Mouse (Mus musculus) E14TG2a.4 (cell line): ENCODE measurements around the gene Ptch2.

Experiments used
- CTCF ChIP-seq: conservative IDR thresholded peaks from 2 replicates; pipeline ENCODE4 v1.5.1; 2014; ENCODE audit warnings: low read length
- POU5F1 ChIP-seq: IDR thresholded peaks from 2 replicates; pipeline ENCODE4 v1.6.1; 2014; ENCODE audit warnings: low read length, borderline replicate concordance

DNA sequence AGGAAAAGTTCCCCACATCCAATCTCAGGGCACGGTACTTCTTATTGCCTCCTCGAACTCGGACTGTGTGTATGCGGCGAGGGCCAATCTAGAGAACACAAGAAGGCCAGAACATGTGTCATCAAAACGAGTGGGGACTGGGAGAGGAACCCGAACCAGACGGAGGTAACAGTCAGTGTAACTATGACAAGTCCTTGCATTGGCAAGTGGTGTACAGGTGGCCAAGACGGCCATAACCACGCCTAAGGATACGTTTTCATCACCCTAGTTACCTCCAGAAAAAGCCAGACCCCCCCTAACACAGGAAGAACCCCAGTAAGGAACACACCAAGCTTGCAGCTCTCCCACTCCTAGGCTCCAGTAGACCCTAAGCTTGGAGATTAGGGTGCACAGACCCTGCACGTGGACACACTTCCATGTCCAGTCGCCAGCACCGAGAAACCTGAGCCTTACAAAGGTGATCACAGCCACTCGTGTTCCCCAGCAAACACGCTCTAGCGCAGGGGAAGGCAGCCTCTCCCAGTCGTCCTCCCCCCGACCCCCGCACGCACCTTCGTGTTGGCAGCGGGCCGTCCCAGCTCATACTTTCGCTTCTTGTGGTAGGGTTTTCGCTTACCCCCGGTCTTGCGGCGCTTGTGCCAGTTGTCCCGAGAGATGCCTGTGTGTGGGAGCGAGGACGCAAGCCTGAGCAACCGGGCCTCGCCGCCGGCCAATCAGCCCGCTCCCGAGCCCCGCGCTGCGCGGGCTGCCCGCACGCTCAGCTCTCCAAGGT lies 59.3 kb downstream of the Ptch2 start:
- TF ChIP-seq CTCF (no peak), POU5F1 (no peak)
